Mouse (Mus musculus): ENCODE measurements around the gene Stat1. TPM values are rescaled to one million over a fixed set of nuclear protein-coding genes. Genes with fewer than 3 reads are reported as not detected.

The Stat1 gene
- total RNA-seq, 1 experiment = 14.8 TPM

- H3K9me3 ChIP-seq (ENCODE audit: control insufficient read depth, insufficient read depth, low read depth, low read length) = no peaks in the 10 kb centered on the region
- TF ChIP-seq MAFK (IDR thresholded peaks at IDR 0.05; ENCODE audit: insufficient read depth, low read depth, low read length) (no peak), HCFC1 (IDR thresholded peaks at IDR 0.05; ENCODE audit: borderline replicate concordance, insufficient read depth, low read length) (no peak), ZC3H11A (IDR thresholded peaks at IDR 0.05; ENCODE audit: borderline replicate concordance, low read depth, low read length) (no peak), CHD2 (IDR thresholded peaks at IDR 0.05; ENCODE audit: low read depth, low read length) (no peak), ZNF384 (IDR thresholded peaks at IDR 0.05; ENCODE audit: low read depth, low read length) (no peak)
- DNase-seq (ENCODE audit: low read depth, low spot score) = no peak
- no peak overlapping the region for H3K27ac ChIP-seq (ENCODE audit: insufficient read depth, low read depth, low read length, poor library complexity, severe bottlenecking)
- no peaks in the 10 kb centered on the region for H3K36me3 ChIP-seq (ENCODE audit: control insufficient read depth, insufficient read depth, low read length, poor library complexity, severe bottlenecking)
- no peaks in the 10 kb centered on the region for H3K4me1 ChIP-seq (ENCODE audit: control insufficient read depth in 2 of 2, insufficient read depth in 2 of 2, low read length in 2 of 2, poor library complexity in 1 of 2)
- no peak overlapping the region for H3K4me3 ChIP-seq (ENCODE audit: insufficient read depth in 1 of 2, low read depth in 1 of 2, low read length in 2 of 2, poor library complexity in 1 of 2, severe bottlenecking in 1 of 2)
- H3K9ac ChIP-seq (ENCODE audit: insufficient read depth, low read depth, low read length, poor library complexity, severe bottlenecking) = no peak overlapping the region
- in situ Hi-C loops (cut with MboI; ENCODE audit: low sequenced_read_pairs in 2 of 2, unreplicated experiment in 2 of 2) = no loop called here
Measured at GRCm38 (mm10) chr1:52179939-52180568, 60.8 kb downstream of the Stat1 start.

DNA sequence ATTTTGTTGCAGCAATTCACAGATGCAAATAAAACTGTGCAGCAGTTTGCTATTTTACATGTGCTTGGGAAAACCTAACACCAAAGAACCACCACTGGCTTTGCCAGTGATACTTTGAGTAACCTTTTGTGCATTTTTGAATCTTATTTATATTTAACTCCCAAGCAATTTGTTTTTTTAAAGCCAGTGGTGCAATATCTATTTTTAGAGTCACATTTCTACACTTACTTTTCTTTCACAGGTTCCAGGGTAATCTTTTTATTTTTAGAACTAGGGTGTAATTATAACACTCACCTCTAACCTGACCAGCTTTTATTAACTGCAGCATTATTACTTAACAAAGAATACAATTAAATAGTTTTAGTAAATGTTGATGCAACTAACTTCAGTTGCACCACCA, 62.8 kb downstream of the Stat1 start:
- no peak overlapping the region for H3K9ac ChIP-seq (ENCODE audit: insufficient read depth, low read depth, low read length, poor library complexity, severe bottlenecking)
- in situ Hi-C loops (cut with MboI; ENCODE audit: low sequenced_read_pairs in 2 of 2, unreplicated experiment in 2 of 2) = no loop called here
- no peaks in the 10 kb centered on the region for H3K4me1 ChIP-seq (ENCODE audit: control insufficient read depth in 2 of 2, insufficient read depth in 2 of 2, low read length in 2 of 2, poor library complexity in 1 of 2)
- H3K4me3 ChIP-seq (ENCODE audit: insufficient read depth in 1 of 2, low read depth in 1 of 2, low read length in 2 of 2, poor library complexity in 1 of 2, severe bottlenecking in 1 of 2) = no peak overlapping the region
- no peaks in the 10 kb centered on the region for H3K36me3 ChIP-seq (ENCODE audit: control insufficient read depth, insufficient read depth, low read length, poor library complexity, severe bottlenecking)
- H3K9me3 ChIP-seq (ENCODE audit: control insufficient read depth, insufficient read depth, low read depth, low read length) = no peaks in the 10 kb centered on the region
- TF ChIP-seq CHD2 (IDR thresholded peaks at IDR 0.05; ENCODE audit: low read depth, low read length) (no peak), MAFK (IDR thresholded peaks at IDR 0.05; ENCODE audit: insufficient read depth, low read depth, low read length) (no peak), HCFC1 (IDR thresholded peaks at IDR 0.05; ENCODE audit: borderline replicate concordance, insufficient read depth, low read length) (no peak), ZNF384 (IDR thresholded peaks at IDR 0.05; ENCODE audit: low read depth, low read length) (no peak), ZC3H11A (IDR thresholded peaks at IDR 0.05; ENCODE audit: borderline replicate concordance, low read depth, low read length) (no peak)
- H3K27ac ChIP-seq (ENCODE audit: insufficient read depth, low read depth, low read length, poor library complexity, severe bottlenecking) = no peak overlapping the region
- no peak for DNase-seq (ENCODE audit: low read depth, low spot score)

DNA sequence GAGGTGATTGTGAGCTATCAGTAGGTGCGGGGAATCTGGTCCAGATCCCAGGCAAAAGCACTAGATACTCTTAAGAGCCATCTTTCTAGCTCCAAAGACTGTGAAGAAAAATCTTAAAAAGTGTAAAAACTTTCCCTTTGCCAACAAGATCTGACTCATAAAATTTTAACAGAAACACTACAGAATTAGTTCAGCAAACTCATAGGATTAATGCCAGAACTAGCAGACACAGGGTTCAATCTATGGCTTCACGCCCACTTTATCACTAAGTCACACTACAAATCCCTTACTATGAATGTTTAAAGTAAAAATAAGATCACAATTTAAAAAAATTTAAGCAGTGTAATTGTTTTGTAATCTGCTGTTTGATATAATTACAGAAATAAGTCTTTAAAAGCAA, 63.8 kb downstream of the Stat1 start:
- no peaks in the 10 kb centered on the region for H3K4me1 ChIP-seq (ENCODE audit: control insufficient read depth in 2 of 2, insufficient read depth in 2 of 2, low read length in 2 of 2, poor library complexity in 1 of 2)
- TF ChIP-seq HCFC1 (IDR thresholded peaks at IDR 0.05; ENCODE audit: borderline replicate concordance, insufficient read depth, low read length) (no peak), ZC3H11A (IDR thresholded peaks at IDR 0.05; ENCODE audit: borderline replicate concordance, low read depth, low read length) (no peak), ZNF384 (IDR thresholded peaks at IDR 0.05; ENCODE audit: low read depth, low read length) (no peak), MAFK (IDR thresholded peaks at IDR 0.05; ENCODE audit: insufficient read depth, low read depth, low read length) (no peak), CHD2 (IDR thresholded peaks at IDR 0.05; ENCODE audit: low read depth, low read length) (no peak)
- DNase-seq (ENCODE audit: low read depth, low spot score) = no peak
- no peaks in the 10 kb centered on the region for H3K36me3 ChIP-seq (ENCODE audit: control insufficient read depth, insufficient read depth, low read length, poor library complexity, severe bottlenecking)
- no peak overlapping the region for H3K9ac ChIP-seq (ENCODE audit: insufficient read depth, low read depth, low read length, poor library complexity, severe bottlenecking)
- H3K4me3 ChIP-seq (ENCODE audit: insufficient read depth in 1 of 2, low read depth in 1 of 2, low read length in 2 of 2, poor library complexity in 1 of 2, severe bottlenecking in 1 of 2) = no peak overlapping the region
- no peak overlapping the region for H3K27ac ChIP-seq (ENCODE audit: insufficient read depth, low read depth, low read length, poor library complexity, severe bottlenecking)
- no peaks in the 10 kb centered on the region for H3K9me3 ChIP-seq (ENCODE audit: control insufficient read depth, insufficient read depth, low read depth, low read length)
- in situ Hi-C loops (cut with MboI; ENCODE audit: low sequenced_read_pairs in 2 of 2, unreplicated experiment in 2 of 2) = no loop called here

Other genes with a start within 250 kb of the Stat1 start
- gene Myo1b, start 203.4 kb upstream of the Stat1 start, total RNA-seq (2012; rRNA removed) = 22.4 and 26.0 TPM in 2 replicates
- 3.8 and 5.6 TPM in 2 replicates for gene Stat4, start 132.3 kb upstream of the Stat1 start, total RNA-seq (2012; rRNA removed)
- 76.8 and 91.2 TPM in 2 replicates for gene Gls, start 113.8 kb downstream of the Stat1 start, total RNA-seq (2012; rRNA removed)

All from ES-E14 (cell line).